Mouse (Mus musculus) layer of hippocampus, adult 2 months (tissue): ENCODE measurements around the gene Mvb12b. TPM values are rescaled to one million over a fixed set of nuclear protein-coding genes. Genes with fewer than 3 reads are reported as not detected.

Source experiments
- DNase-seq, 2 experiments: peaks; one replicate each; pipeline ENCODE4 v3.0.0; 2022; ENCODE audit warnings: low spot score in 2 of 2
- H3K27ac ChIP-seq: fragments of 200-600 bp; 2 replicates; pipeline ENCODE4 v1.8.1; 2022
- H3K4me3 ChIP-seq: fragments of 200-600 bp; 2 replicates; pipeline ENCODE4 v1.8.1; 2022; ENCODE audit warnings: mild to moderate bottlenecking
- CTCF ChIP-seq: fragments of 200-600 bp; conservative IDR thresholded peaks from 2 replicates; pipeline ENCODE4 v1.8.1; 2022; ENCODE audit warnings: antibody characterized with exemption, mild to moderate bottlenecking, moderate library complexity
- total RNA-seq, 2 experiments: library from RNA; stranded (reverse); gene quantifications; 2 replicates each; pipeline ENCODE4 v1.2.3; 2021

Gene Mvb12b
- total RNA-seq, 2 experiments from 2014 or later, result 82.0 to 83.6 TPM

GRCm38 (mm10) chr2:33912741-33913140, 25.0 kb upstream of the Mvb12b start:
- Histone ChIP-seq H3K27ac (no peak overlapping the region), H3K4me3 (no peak overlapping the region)
- TF ChIP-seq CTCF, result no peak
- DNase-seq, result no peak

- no peak for TF ChIP-seq CTCF
- peak in 1 of 2 experiments; percentile 13 for DNase-seq
- Histone ChIP-seq H3K4me3 (no peak overlapping the region), H3K27ac (peak overlapping the region; percentile 12; the same call in 1 of the 2 replicates)
Observed at GRCm38 (mm10) chr2:33908374-33908773, 20.6 kb upstream of the Mvb12b start.

GRCm38 (mm10) chr2:33907174-33907573, 19.4 kb upstream of the Mvb12b start:
- H3K4me3 ChIP-seq, result no peak overlapping the region
- DNase-seq, result no peak
- H3K27ac ChIP-seq, result no peak overlapping the region
- no peak for TF ChIP-seq CTCF

- H3K4me3 ChIP-seq, result no peak overlapping the region
- no peak overlapping the region for H3K27ac ChIP-seq
- TF ChIP-seq CTCF, result peak; percentile 53
- DNase-seq, result no peak
Observed at GRCm38 (mm10) chr2:33895829-33896228, 8.1 kb upstream of the Mvb12b start.

GRCm38 (mm10) chr2:33893151-33893550, 5.4 kb upstream of the Mvb12b start:
- H3K4me3 ChIP-seq, result no peak overlapping the region
- DNase-seq, result no peak

GRCm38 (mm10) chr2:33892354-33892753, 4.6 kb upstream of the Mvb12b start:
- no peak for TF ChIP-seq CTCF
- H3K27ac ChIP-seq, result no peak overlapping the region; the same call in 1 of the 2 replicates
- peak; percentile 66 to 80 for DNase-seq
- no peak overlapping the region for H3K4me3 ChIP-seq

More at GRCm38 (mm10) chr2:33893151-33893550, 5.4 kb upstream of the Mvb12b start:
- no peak overlapping the region for H3K27ac ChIP-seq
- peak; percentile 43 for TF ChIP-seq CTCF

- no peak for DNase-seq
- peak overlapping the region; percentile 98 for H3K27ac ChIP-seq
- H3K4me3 ChIP-seq, result peak overlapping the region; percentile 62
- TF ChIP-seq CTCF, result no peak
Observed at GRCm38 (mm10) chr2:33888100-33888385, 297 bp upstream of the Mvb12b start.

- peak overlapping the region; percentile 98 for H3K27ac ChIP-seq
- DNase-seq, result no peak
- no peak for TF ChIP-seq CTCF
- H3K4me3 ChIP-seq, result peak overlapping the region; percentile 90
Observed at GRCm38 (mm10) chr2:33886386-33887327, 1.1 kb downstream of the Mvb12b start.

GRCm38 (mm10) chr2:33885264-33885651, 2.5 kb downstream of the Mvb12b start:
- no peak for DNase-seq
- H3K27ac ChIP-seq, result peak overlapping the region; percentile 98; the same call in 1 of the 2 replicates
- TF ChIP-seq CTCF, result no peak
- H3K4me3 ChIP-seq, result peak overlapping the region; percentile 16; the same call in 1 of the 2 replicates

- peak overlapping the region; percentile 16; the same call in 1 of the 2 replicates for H3K4me3 ChIP-seq
Observed at GRCm38 (mm10) chr2:33884623-33885263, 3.0 kb downstream of the Mvb12b start.

GRCm38 (mm10) chr2:33879223-33879622, 8.5 kb downstream of the Mvb12b start:
- Histone ChIP-seq H3K4me3 (no peak overlapping the region), H3K27ac (peak overlapping the region; percentile 28; the same call in 1 of the 2 replicates)
- TF ChIP-seq CTCF, result no peak
- DNase-seq, result no peak

More at GRCm38 (mm10) chr2:33884623-33885263, 3.0 kb downstream of the Mvb12b start:
- TF ChIP-seq CTCF, result 0 out of 2 replicates have a peak, but pooled peaks have one; percentile 3
- H3K27ac ChIP-seq, result peak overlapping the region; percentile 98; the same call in 1 of the 2 replicates
- no peak for DNase-seq

- Histone ChIP-seq H3K4me3 (no peak overlapping the region), H3K27ac (peak overlapping the region; percentile 85; the same call in 1 of the 2 replicates)
- DNase-seq, result no peak
- no peak for TF ChIP-seq CTCF
Observed at GRCm38 (mm10) chr2:33878437-33878836, 9.3 kb downstream of the Mvb12b start.

GRCm38 (mm10) chr2:33877663-33878360, 9.9 kb downstream of the Mvb12b start:
- Histone ChIP-seq H3K27ac (peak overlapping the region; percentile 85), H3K4me3 (no peak overlapping the region)
- DNase-seq, result no peak
- no peak for TF ChIP-seq CTCF
